Mouse (Mus musculus) heart, embryonic 11.5 days (tissue): ENCODE results near the gene Sdk1. TPM values are rescaled to one million over a fixed set of nuclear protein-coding genes. Genes with fewer than 3 reads are reported as not detected.

Experiments used
- ATAC-seq: fragments of 200-750 bp; cut with Nextera tagmentation; replicated peaks from 2 replicates; pipeline ENCODE4 v1.8.0; 2017; ENCODE audit warnings: moderate library complexity; ENCODE audit not compliant: insufficient number of reproducible peaks, low FRiP score, low TSS enrichment
- H3K27ac ChIP-seq: fragments of 300-500 bp; sonication (generic); 2 replicates; pipeline ENCODE4 v1.5.1; 2014; ENCODE audit warnings: mild to moderate bottlenecking, low read depth, low read length
- H3K27me3 ChIP-seq: fragments of 300-500 bp; sonication (generic); 2 replicates; pipeline ENCODE4 v1.6.1; 2014; ENCODE audit warnings: mild to moderate bottlenecking, low read length, mixed read lengths; ENCODE audit not compliant: control insufficient read depth, insufficient read depth
- H3K36me3 ChIP-seq: fragments of 300-500 bp; sonication (generic); 2 replicates; pipeline ENCODE4 v1.6.1; 2014; ENCODE audit warnings: mild to moderate bottlenecking, low read length, moderate library complexity, mixed read lengths; ENCODE audit not compliant: control insufficient read depth, insufficient read depth
- H3K4me1 ChIP-seq: fragments of 300-500 bp; sonication (generic); 2 replicates; pipeline ENCODE4 v1.6.1; 2014; ENCODE audit warnings: low read length; ENCODE audit not compliant: control insufficient read depth, insufficient read depth
- H3K4me2 ChIP-seq: fragments of 300-500 bp; sonication (generic); 2 replicates; pipeline ENCODE4 v1.6.1; 2014; ENCODE audit warnings: mild to moderate bottlenecking, moderate library complexity
- H3K4me3 ChIP-seq: fragments of 300-500 bp; sonication (generic); 2 replicates; pipeline ENCODE4 v1.5.1; 2014; ENCODE audit warnings: low read depth, low read length
- H3K9ac ChIP-seq: fragments of 300-500 bp; sonication (generic); 2 replicates; pipeline ENCODE4 v1.6.1; 2014; ENCODE audit warnings: mild to moderate bottlenecking, low read depth, low read length, moderate library complexity
- H3K9me3 ChIP-seq: fragments of 300-500 bp; sonication (generic); replicated peaks from 2 replicates; pipeline ENCODE4 v1.6.1; 2016; ENCODE audit warnings: low read length; ENCODE audit not compliant: control insufficient read depth
- WGBS: fragments of 180-500 bp; shearing (Covaris S2); extraction: QIAGEN DNeasy Blood & Tissue Kit; methylation state at CpG from one replicate; pipeline ENCODE4 v1.1.7; 2014; ENCODE audit not compliant: insufficient replicate concordance; 5-methylcytosine and 5-hydroxymethylcytosine counted together
- polyA plus RNA-seq: library from polyadenylated mRNA; unstranded; fragments of >200 nt; fragmentation: Nextera tagmentation; extraction: Ambion mirVana; gene quantifications from 2 replicates; pipeline ENCODE4 v1.2.1, GENCODE M21; 2014

Gene Sdk1
- polyA plus RNA-seq, 1 experiment from 2014 or later: 3.1 TPM

- no peaks in the 10 kb centered on the region for H3K4me1 ChIP-seq
- 78% methylated on average over 11 of the region's 11 CpGs for WGBS
- no peak overlapping the region for H3K27ac ChIP-seq
- H3K9ac ChIP-seq: no peak overlapping the region
- no peaks in the 10 kb centered on the region for H3K27me3 ChIP-seq
- no peak overlapping the region for H3K4me3 ChIP-seq
- no peak for ATAC-seq
- H3K4me2 ChIP-seq: no peak overlapping the region
- H3K36me3 ChIP-seq: no peaks in the 10 kb centered on the region
- peaks cover 5% of the 10 kb centered on the region; the same call in 1 of the 2 replicates for H3K9me3 ChIP-seq
These were observed 866.1 kb downstream of the Sdk1 start for GRCm38 (mm10) chr5:142107434-142107833.

GRCm38 (mm10) chr5:142111989-142112388 lies 870.7 kb downstream of the Sdk1 start:
- ATAC-seq: no peak

GRCm38 (mm10) chr5:142113210-142114175 lies 872.2 kb downstream of the Sdk1 start:
- no peak overlapping the region for H3K4me3 ChIP-seq
- H3K4me1 ChIP-seq: no peaks in the 10 kb centered on the region
- H3K36me3 ChIP-seq: no peaks in the 10 kb centered on the region
- H3K4me2 ChIP-seq: no peak overlapping the region
- WGBS: 53% methylated on average over 18 of the region's 18 CpGs
- H3K27me3 ChIP-seq: no peaks in the 10 kb centered on the region
- peaks cover 5% of the 10 kb centered on the region; the same call in 1 of the 2 replicates for H3K9me3 ChIP-seq
- H3K9ac ChIP-seq: no peak overlapping the region
- no peak for ATAC-seq
- no peak overlapping the region for H3K27ac ChIP-seq

More at GRCm38 (mm10) chr5:142111989-142112388, 870.7 kb downstream of the Sdk1 start:
- Histone ChIP-seq H3K9me3 (peaks cover 5% of the 10 kb centered on the region; the same call in 1 of the 2 replicates), H3K4me1 (no peaks in the 10 kb centered on the region), H3K9ac (no peak overlapping the region), H3K27me3 (no peaks in the 10 kb centered on the region), H3K4me3 (no peak overlapping the region), H3K36me3 (no peaks in the 10 kb centered on the region), H3K27ac (no peak overlapping the region), H3K4me2 (no peak overlapping the region)
- WGBS: 85% methylated on average over 6 of the region's 6 CpGs

- no peak overlapping the region for H3K9ac ChIP-seq
- ATAC-seq: no peak
- H3K27me3 ChIP-seq: no peaks in the 10 kb centered on the region
- H3K9me3 ChIP-seq: no peaks in the 10 kb centered on the region; the same call in 1 of the 2 replicates
- no peaks in the 10 kb centered on the region; the same call in 1 of the 2 replicates for H3K36me3 ChIP-seq
- no peak overlapping the region for H3K4me3 ChIP-seq
- WGBS: 62% methylated on average over 4 of the region's 4 CpGs
- no peaks in the 10 kb centered on the region for H3K4me1 ChIP-seq
- no peak overlapping the region for H3K4me2 ChIP-seq
- H3K27ac ChIP-seq: no peak overlapping the region
These were observed 886.5 kb downstream of the Sdk1 start for GRCm38 (mm10) chr5:142127779-142128178.

- no peak overlapping the region for H3K9ac ChIP-seq
- H3K4me2 ChIP-seq: no peak overlapping the region
- 45% methylated on average over 5 of the region's 5 CpGs for WGBS
- H3K9me3 ChIP-seq: no peaks in the 10 kb centered on the region; the same call in 1 of the 2 replicates
- no peak overlapping the region for H3K27ac ChIP-seq
- no peaks in the 10 kb centered on the region; the same call in 1 of the 2 replicates for H3K36me3 ChIP-seq
- no peaks in the 10 kb centered on the region for H3K4me1 ChIP-seq
- ATAC-seq: no peak
- H3K4me3 ChIP-seq: no peak overlapping the region
- no peaks in the 10 kb centered on the region for H3K27me3 ChIP-seq
These were observed 886.9 kb downstream of the Sdk1 start for GRCm38 (mm10) chr5:142128181-142128611.

- WGBS: 7% methylated on average over 2 of the region's 2 CpGs
- Histone ChIP-seq H3K4me1 (no peaks in the 10 kb centered on the region), H3K27ac (no peak overlapping the region), H3K9me3 (no peaks in the 10 kb centered on the region), H3K36me3 (no peaks in the 10 kb centered on the region; the same call in 1 of the 2 replicates), H3K4me3 (no peak overlapping the region), H3K4me2 (no peak overlapping the region), H3K27me3 (no peaks in the 10 kb centered on the region), H3K9ac (no peak overlapping the region)
- ATAC-seq: no peak
These were observed 888.7 kb downstream of the Sdk1 start for GRCm38 (mm10) chr5:142130004-142130403.

- peaks cover 5% of the 10 kb centered on the region; the same call in 1 of the 2 replicates for H3K4me1 ChIP-seq
- H3K4me2 ChIP-seq: no peak overlapping the region
- peak; percentile 44; the same call in 1 of the 2 replicates for ATAC-seq
- no peak overlapping the region for H3K4me3 ChIP-seq
- WGBS: 31% methylated on average over 7 of the region's 7 CpGs
- H3K9ac ChIP-seq: no peak overlapping the region
- no peaks in the 10 kb centered on the region for H3K36me3 ChIP-seq
- H3K27ac ChIP-seq: no peak overlapping the region
- no peaks in the 10 kb centered on the region for H3K9me3 ChIP-seq
- H3K27me3 ChIP-seq: no peaks in the 10 kb centered on the region
These were observed 898.7 kb downstream of the Sdk1 start for GRCm38 (mm10) chr5:142139978-142140377.

- no peak for ATAC-seq
- Histone ChIP-seq H3K27me3 (no peaks in the 10 kb centered on the region), H3K4me1 (no peaks in the 10 kb centered on the region), H3K27ac (no peak overlapping the region), H3K36me3 (peaks cover 2% of the 10 kb centered on the region; the same call in 1 of the 2 replicates), H3K9me3 (peaks cover 4% of the 10 kb centered on the region), H3K9ac (no peak overlapping the region), H3K4me3 (no peak overlapping the region), H3K4me2 (no peak overlapping the region)
- 82% methylated on average over 8 of the region's 8 CpGs for WGBS
These were observed 908.3 kb downstream of the Sdk1 start for GRCm38 (mm10) chr5:142149594-142149993.
